In genomic region chr15:77342962-77343526, GRCm38 (mm10) we compare ENCODE assay signal across 8 mouse cellular contexts. TPM values are rescaled to one million over a fixed set of nuclear protein-coding genes. Genes with fewer than 3 reads are reported as not detected.
A peak's percentile ranks its signal among the peaks of the same experiment; 100 is the strongest.
DNase-seq lines count a peak whose midpoint lies in the region; ATAC-seq lines count a peak whose summit lies in the region.

No protein-coding gene starts in this region.

- ATAC-seq in kidney, embryonic 15.5 days (replicated peaks; ENCODE audit: low FRiP score) = peak; percentile 31
- ATAC-seq in embryonic facial prominence, embryonic 15.5 days (ENCODE audit: insufficient number of reproducible peaks, low FRiP score, low TSS enrichment, low read depth) = peak; percentile 17; the same call in 1 of the 2 replicates

- H3K27me3 ChIP-seq in kidney, embryonic 15.5 days = no peaks in the 10 kb centered on the region
- H3K27me3 ChIP-seq in embryonic facial prominence, embryonic 15.5 days = no peaks in the 10 kb centered on the region

- H3K4me3 ChIP-seq in kidney, embryonic 15.5 days (replicated peaks) = peak overlapping the region; percentile 27
- H3K4me3 ChIP-seq in embryonic facial prominence, embryonic 15.5 days (replicated peaks) = peak overlapping the region; percentile 20

- peaks cover 53% of the 10 kb centered on the region for H3K4me1 ChIP-seq in kidney, embryonic 15.5 days
- peaks cover 47% of the 10 kb centered on the region for H3K4me1 ChIP-seq in embryonic facial prominence, embryonic 15.5 days

- DNase-seq in kidney, postnatal 10 days = no peak
- DNase-seq in kidney, postnatal 36 days = peak; percentile 18
- DNase-seq in neural tube, embryonic 10.5 days (ENCODE audit: extremely low spot score, low spot score) = peak; percentile 64
- DNase-seq in layer of hippocampus, postnatal 14 days (ENCODE audit: low spot score in 2 of 2) = no peak
- no peak for DNase-seq in adrenal gland, adult 18-20 months (ENCODE audit: low spot score in 2 of 2)
- DNase-seq in frontal cortex, postnatal 10 days (ENCODE audit: low spot score in 2 of 2) = no peak

- H3K9me3 ChIP-seq in kidney, embryonic 15.5 days (replicated peaks) = no peaks in the 10 kb centered on the region
- no peaks in the 10 kb centered on the region for H3K9me3 ChIP-seq in embryonic facial prominence, embryonic 15.5 days (replicated peaks)

- H3K4me2 ChIP-seq in kidney, embryonic 15.5 days = peak overlapping the region; percentile 64
- peak overlapping the region; percentile 48 for H3K4me2 ChIP-seq in embryonic facial prominence, embryonic 15.5 days (replicated peaks)

- peak overlapping the region; percentile 81 for H3K27ac ChIP-seq in kidney, embryonic 15.5 days
- H3K27ac ChIP-seq in embryonic facial prominence, embryonic 15.5 days (replicated peaks) = peak overlapping the region; percentile 88

- no peaks in the 10 kb centered on the region for H3K36me3 ChIP-seq in kidney, embryonic 15.5 days
- H3K36me3 ChIP-seq in embryonic facial prominence, embryonic 15.5 days = no peaks in the 10 kb centered on the region

- H3K9ac ChIP-seq in kidney, embryonic 15.5 days = peak overlapping the region; percentile 18; the same call in 1 of the 2 replicates
- peak overlapping the region; percentile 2; the same call in 1 of the 2 replicates for H3K9ac ChIP-seq in embryonic facial prominence, embryonic 15.5 days

- 23% methylated on average over 18 of the region's 18 CpGs for WGBS in kidney, embryonic 15.5 days
- WGBS in embryonic facial prominence, embryonic 15.5 days = 21% methylated on average over 18 of the region's 18 CpGs

RNA-seq across cellular contexts. Expression of gene Rbfox2, which starts 36.2 kb away (rescaled TPM):
- 41.6 and 47.7 TPM in 2 replicates for polyA plus RNA-seq in kidney, embryonic 15.5 days (2015; fragmentation: Nextera tagmentation; extraction: Ambion mirVana)
- polyA plus RNA-seq in embryonic facial prominence, embryonic 15.5 days (2015; fragmentation: Nextera tagmentation; extraction: Ambion mirVana) = 69.4 and 73.2 TPM in 2 replicates
- 100 to 1,000 TPM; 228 to 234 TPM for total RNA-seq in layer of hippocampus, postnatal 14 days (2021)
- total RNA-seq in adrenal gland, adult 18-20 months (2021) = 10 to 100 TPM; 41.0 to 48.5 TPM

RNA-seq across cellular contexts. Expression of gene Apol7a, which starts 55.9 kb away (rescaled TPM):
- 0.06 TPM in 1 of 2 replicates, not detected in the other for polyA plus RNA-seq in kidney, embryonic 15.5 days (2015; fragmentation: Nextera tagmentation; extraction: Ambion mirVana)
- polyA plus RNA-seq in embryonic facial prominence, embryonic 15.5 days (2015; fragmentation: Nextera tagmentation; extraction: Ambion mirVana) = 0.29 and 0.33 TPM in 2 replicates
- total RNA-seq in layer of hippocampus, postnatal 14 days (2021) = not detected
- under 1 TPM in 1 of 2 experiments, not detected in 1; 0.22 TPM for total RNA-seq in adrenal gland, adult 18-20 months (2021)

Comparison
In these comparisons a context has a peak if more than half of its experiments do, and no peak if none do; other contexts are left out.
1. DNase-seq: peak in kidney, postnatal 36 days (2 of 2) and neural tube, embryonic 10.5 days (single experiment); none in kidney, postnatal 10 days (single experiment), layer of hippocampus, postnatal 14 days (0 of 2), adrenal gland, adult 18-20 months (0 of 2) and frontal cortex, postnatal 10 days (0 of 2).
2. RNA of gene Rbfox2, which starts 36.2 kb away (total RNA-seq): 228 to 234 TPM in layer of hippocampus, postnatal 14 days; 41.0 to 48.5 TPM in adrenal gland, adult 18-20 months; every median in the first group is over 4 times any median in the second.